Mouse (Mus musculus): ENCODE data around the gene Magi1. TPM values are rescaled to one million over a fixed set of nuclear protein-coding genes. Genes with fewer than 3 reads are reported as not detected.

The Magi1 gene
- polyA plus RNA-seq, 1 experiment = 158 TPM

GRCm38 (mm10) chr6:94130389-94130788 is 153.3 kb downstream of the Magi1 start:
- Histone ChIP-seq H3K4me3 (ENCODE audit: insufficient read depth, low read depth, low read length) (no peak overlapping the region), H3K4me1 (ENCODE audit: control insufficient read depth, insufficient read depth, low read length) (no peaks in the 10 kb centered on the region), H3K27ac (ENCODE audit: insufficient read depth, low read depth, low read length) (no peak overlapping the region)
- WGBS = 88% methylated on average over 5 of the region's 5 CpGs
- TF ChIP-seq CTCF (IDR thresholded peaks at IDR 0.05; ENCODE audit: insufficient read depth, low read depth, low read length) (no peak), POLR2A (IDR thresholded peaks at IDR 0.05; ENCODE audit: insufficient read depth, low read depth, low read length) (no peak)

- Histone ChIP-seq H3K4me3 (ENCODE audit: insufficient read depth, low read depth, low read length) (no peak overlapping the region), H3K27ac (ENCODE audit: insufficient read depth, low read depth, low read length) (no peak overlapping the region), H3K4me1 (ENCODE audit: control insufficient read depth, insufficient read depth, low read length) (no peaks in the 10 kb centered on the region)
- 93% methylated on average over 4 of the region's 4 CpGs for WGBS
- TF ChIP-seq CTCF (IDR thresholded peaks at IDR 0.05; ENCODE audit: insufficient read depth, low read depth, low read length) (no peak), POLR2A (IDR thresholded peaks at IDR 0.05; ENCODE audit: insufficient read depth, low read depth, low read length) (no peak)
Observed at GRCm38 (mm10) chr6:94126763-94127162, 157.0 kb downstream of the Magi1 start.

GRCm38 (mm10) chr6:94125144-94125543 is 158.6 kb downstream of the Magi1 start:
- H3K27ac ChIP-seq (ENCODE audit: insufficient read depth, low read depth, low read length) = no peak overlapping the region
- no peak for TF ChIP-seq POLR2A (IDR thresholded peaks at IDR 0.05; ENCODE audit: insufficient read depth, low read depth, low read length)
- no peak for TF ChIP-seq CTCF (IDR thresholded peaks at IDR 0.05; ENCODE audit: insufficient read depth, low read depth, low read length)
- H3K4me1 ChIP-seq (ENCODE audit: control insufficient read depth, insufficient read depth, low read length) = no peaks in the 10 kb centered on the region
- 84% methylated on average over 6 of the region's 6 CpGs for WGBS
- H3K4me3 ChIP-seq (ENCODE audit: insufficient read depth, low read depth, low read length) = no peak overlapping the region

- H3K4me3 ChIP-seq (ENCODE audit: insufficient read depth, low read depth, low read length) = no peak overlapping the region
- 59% methylated on average over 2 of the region's 2 CpGs for WGBS
- H3K27ac ChIP-seq (ENCODE audit: insufficient read depth, low read depth, low read length) = no peak overlapping the region
- no peaks in the 10 kb centered on the region for H3K4me1 ChIP-seq (ENCODE audit: control insufficient read depth, insufficient read depth, low read length)
- no peak for TF ChIP-seq POLR2A (IDR thresholded peaks at IDR 0.05; ENCODE audit: insufficient read depth, low read depth, low read length)
- no peak for TF ChIP-seq CTCF (IDR thresholded peaks at IDR 0.05; ENCODE audit: insufficient read depth, low read depth, low read length)
Observed at GRCm38 (mm10) chr6:94124279-94124678, 159.4 kb downstream of the Magi1 start.

GRCm38 (mm10) chr6:94122566-94123150 is 161.1 kb downstream of the Magi1 start:
- TF ChIP-seq CTCF (IDR thresholded peaks at IDR 0.05; ENCODE audit: insufficient read depth, low read depth, low read length) = no peak
- no peak for TF ChIP-seq POLR2A (IDR thresholded peaks at IDR 0.05; ENCODE audit: insufficient read depth, low read depth, low read length)
- 77% methylated on average over 8 of the region's 8 CpGs for WGBS
- H3K4me3 ChIP-seq (ENCODE audit: insufficient read depth, low read depth, low read length) = no peak overlapping the region
- H3K4me1 ChIP-seq (ENCODE audit: control insufficient read depth, insufficient read depth, low read length) = no peaks in the 10 kb centered on the region
- H3K27ac ChIP-seq (ENCODE audit: insufficient read depth, low read depth, low read length) = no peak overlapping the region

GRCm38 (mm10) chr6:94121488-94121887 is 162.2 kb downstream of the Magi1 start:
- Histone ChIP-seq H3K4me3 (ENCODE audit: insufficient read depth, low read depth, low read length) (no peak overlapping the region), H3K4me1 (ENCODE audit: control insufficient read depth, insufficient read depth, low read length) (no peaks in the 10 kb centered on the region), H3K27ac (ENCODE audit: insufficient read depth, low read depth, low read length) (no peak overlapping the region)
- TF ChIP-seq POLR2A (IDR thresholded peaks at IDR 0.05; ENCODE audit: insufficient read depth, low read depth, low read length) = no peak
- 54% methylated on average over 5 of the region's 5 CpGs for WGBS

- Histone ChIP-seq H3K27ac (ENCODE audit: insufficient read depth, low read depth, low read length) (no peak overlapping the region), H3K4me3 (ENCODE audit: insufficient read depth, low read depth, low read length) (no peak overlapping the region), H3K4me1 (ENCODE audit: control insufficient read depth, insufficient read depth, low read length) (no peaks in the 10 kb centered on the region)
- WGBS = 77% methylated on average over 6 of the region's 6 CpGs
- TF ChIP-seq CTCF (IDR thresholded peaks at IDR 0.05; ENCODE audit: insufficient read depth, low read depth, low read length) = no peak
- no peak for TF ChIP-seq POLR2A (IDR thresholded peaks at IDR 0.05; ENCODE audit: insufficient read depth, low read depth, low read length)
Observed at GRCm38 (mm10) chr6:94116434-94117432, 167.0 kb downstream of the Magi1 start.

- TF ChIP-seq CTCF (IDR thresholded peaks at IDR 0.05; ENCODE audit: insufficient read depth, low read depth, low read length) (no peak), POLR2A (IDR thresholded peaks at IDR 0.05; ENCODE audit: insufficient read depth, low read depth, low read length) (no peak)
- Histone ChIP-seq H3K27ac (ENCODE audit: insufficient read depth, low read depth, low read length) (no peak overlapping the region), H3K4me3 (ENCODE audit: insufficient read depth, low read depth, low read length) (no peak overlapping the region), H3K4me1 (ENCODE audit: control insufficient read depth, insufficient read depth, low read length) (no peaks in the 10 kb centered on the region)
Observed at GRCm38 (mm10) chr6:94111833-94112232, 171.9 kb downstream of the Magi1 start.

GRCm38 (mm10) chr6:94107401-94108107 is 176.2 kb downstream of the Magi1 start:
- Histone ChIP-seq H3K4me1 (ENCODE audit: control insufficient read depth, insufficient read depth, low read length) (no peaks in the 10 kb centered on the region), H3K4me3 (ENCODE audit: insufficient read depth, low read depth, low read length) (no peak overlapping the region), H3K27ac (ENCODE audit: insufficient read depth, low read depth, low read length) (no peak overlapping the region)
- no peak for TF ChIP-seq CTCF (IDR thresholded peaks at IDR 0.05; ENCODE audit: insufficient read depth, low read depth, low read length)
- TF ChIP-seq POLR2A (IDR thresholded peaks at IDR 0.05; ENCODE audit: insufficient read depth, low read depth, low read length) = no peak
- 73% methylated on average over 11 of the region's 11 CpGs for WGBS

Measured in olfactory bulb, adult 2 months (tissue).